Mouse (Mus musculus) midbrain, postnatal 0 days (tissue): ENCODE measurements around the gene Tspan2. TPM values are rescaled to one million over a fixed set of nuclear protein-coding genes. Genes with fewer than 3 reads are reported as not detected.

Experiments
- ATAC-seq: fragments of 200-750 bp; cut with Nextera tagmentation; 2 replicates; pipeline ENCODE4 v1.8.0; 2017; ENCODE audit warnings: moderate number of reproducible peaks, mild to moderate bottlenecking, moderate TSS enrichment, moderate library complexity; ENCODE audit not compliant: low FRiP score
- DNase-seq: peaks from one replicate; pipeline ENCODE4 v3.0.0-alpha.2; 2015; ENCODE audit warnings: low spot score
- H3K27ac ChIP-seq: fragments of 300-500 bp; sonication (generic); 2 replicates; pipeline ENCODE4 v1.5.1; 2014; ENCODE audit warnings: low read depth, mild to moderate bottlenecking, low read length, mixed read lengths
- H3K27me3 ChIP-seq: fragments of 300-500 bp; sonication (generic); 2 replicates; pipeline ENCODE4 v1.6.1; 2014; ENCODE audit warnings: low read length, control low read depth, mixed read lengths; ENCODE audit not compliant: insufficient read depth
- H3K36me3 ChIP-seq: fragments of 300-500 bp; sonication (generic); 2 replicates; pipeline ENCODE4 v1.6.1; 2014; ENCODE audit warnings: low read length, control low read depth, mixed read lengths; ENCODE audit not compliant: insufficient read depth
- H3K4me1 ChIP-seq: fragments of 300-500 bp; sonication (generic); 2 replicates; pipeline ENCODE4 v1.6.1; 2014; ENCODE audit warnings: mild to moderate bottlenecking, control low read depth, antibody characterized with exemption, low read length, mixed read lengths; ENCODE audit not compliant: insufficient read depth
- H3K4me2 ChIP-seq: fragments of 300-500 bp; sonication (generic); 2 replicates; pipeline ENCODE4 v1.6.1; 2014; ENCODE audit warnings: low read depth, mild to moderate bottlenecking, low read length, mixed read lengths; ENCODE audit not compliant: poor library complexity, severe bottlenecking
- H3K4me3 ChIP-seq: fragments of 300-500 bp; sonication (generic); 2 replicates; pipeline ENCODE4 v1.5.1; 2014; ENCODE audit warnings: low read depth, mild to moderate bottlenecking, low read length, moderate library complexity
- H3K9ac ChIP-seq: fragments of 300-500 bp; sonication (generic); replicated peaks from 2 replicates; pipeline ENCODE4 v1.6.1; 2014; ENCODE audit warnings: mild to moderate bottlenecking, low read length, moderate library complexity, mixed read lengths; ENCODE audit not compliant: poor library complexity, severe bottlenecking
- H3K9me3 ChIP-seq: fragments of 300-500 bp; sonication (generic); 2 replicates; pipeline ENCODE4 v1.6.1; 2016; ENCODE audit warnings: low read length, control low read depth
- CTCF ChIP-seq: IDR thresholded peaks from 2 replicates; pipeline ENCODE4 v1.5.1; 2016; ENCODE audit warnings: antibody characterized with exemption, mild to moderate bottlenecking
- WGBS: fragments of 180-500 bp; shearing (Covaris S2); extraction: QIAGEN DNeasy Blood & Tissue Kit; methylation state at CpG from one replicate; pipeline ENCODE4 v1.1.7; 2014; 5-methylcytosine and 5-hydroxymethylcytosine counted together
- polyA plus RNA-seq: library from polyadenylated mRNA; unstranded; fragments of >200 nt; fragmentation: Nextera tagmentation; extraction: Ambion mirVana; gene quantifications from 2 replicates; pipeline ENCODE4 v1.2.1, GENCODE M21; 2015
- total RNA-seq: library from RNA; depleted of rRNA; stranded (reverse); fragments of >200 nt; gene quantifications from 2 replicates; pipeline ENCODE4 v1.2.3, GENCODE M21; 2014

Gene Tspan2
- total and polyA plus RNA-seq, 2 experiments from 2014 or later: 13.4 to 25.9 TPM

DNA sequence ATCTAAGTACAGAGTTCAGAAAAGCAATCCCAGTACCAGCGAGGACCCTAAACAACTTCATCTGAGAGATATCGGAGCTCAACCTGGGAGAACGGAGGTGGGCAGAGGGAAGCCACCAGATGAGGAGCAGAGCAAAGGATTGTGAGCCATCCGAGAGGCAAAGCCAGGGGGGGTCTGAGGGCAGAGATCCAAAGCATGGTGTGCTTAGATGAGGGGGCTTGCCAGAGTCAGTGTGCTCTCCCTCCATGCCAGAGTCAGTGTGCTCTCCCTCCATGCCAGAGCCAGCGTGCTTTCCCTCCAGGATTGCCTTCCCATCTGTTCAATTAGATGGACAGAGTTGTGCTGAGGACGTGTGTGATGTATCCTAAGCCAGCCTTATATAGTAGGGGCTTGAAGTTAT lies 2.8 kb downstream of the Tspan2 start:
- peak; percentile 6 for DNase-seq
- no peaks in the 10 kb centered on the region for H3K36me3 ChIP-seq
- TF ChIP-seq CTCF: no peak
- no peak overlapping the region for H3K4me3 ChIP-seq
- no peak for ATAC-seq
- H3K9ac ChIP-seq: no peak overlapping the region
- H3K4me1 ChIP-seq: peaks cover 6% of the 10 kb centered on the region
- no peak overlapping the region for H3K4me2 ChIP-seq
- 74% methylated on average over 6 of the region's 6 CpGs for WGBS
- H3K9me3 ChIP-seq: no peaks in the 10 kb centered on the region
- H3K27ac ChIP-seq: no peak overlapping the region
- no peaks in the 10 kb centered on the region for H3K27me3 ChIP-seq

- no peak for TF ChIP-seq CTCF
- no peak overlapping the region for H3K4me3 ChIP-seq
- no peak overlapping the region for H3K27ac ChIP-seq
- H3K4me1 ChIP-seq: peaks cover 6% of the 10 kb centered on the region
- DNase-seq (peak; percentile 14), ATAC-seq (no peak)
- no peaks in the 10 kb centered on the region for H3K36me3 ChIP-seq
- no peaks in the 10 kb centered on the region for H3K27me3 ChIP-seq
- H3K9ac ChIP-seq: no peak overlapping the region
- H3K4me2 ChIP-seq: no peak overlapping the region
- WGBS: 76% methylated on average over 10 of the region's 10 CpGs
- H3K9me3 ChIP-seq: no peaks in the 10 kb centered on the region
Measured at GRCm38 (mm10) chr3:102738161-102738901, 4.0 kb downstream of the Tspan2 start.

DNA sequence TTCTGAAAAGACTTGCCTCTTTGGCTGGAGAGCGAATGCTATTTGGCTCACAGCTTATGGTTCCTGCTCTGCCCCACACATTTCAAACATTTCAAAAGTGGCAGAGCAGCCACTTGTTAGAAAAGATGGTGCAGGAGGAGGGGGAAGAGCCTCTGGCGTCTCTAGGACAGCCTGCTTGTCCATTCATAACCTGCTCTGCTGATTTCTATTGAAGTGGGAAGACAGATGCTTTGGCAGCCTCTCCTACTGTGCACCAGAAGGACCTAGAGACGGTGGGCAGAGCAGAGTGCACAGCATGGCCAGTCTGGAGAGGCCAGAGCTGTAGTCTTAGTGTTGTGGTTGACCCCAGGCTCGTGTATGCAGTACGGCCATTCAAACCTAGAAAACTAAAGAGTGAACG lies 4.6 kb downstream of the Tspan2 start:
- Histone ChIP-seq H3K4me3 (no peak overlapping the region), H3K9me3 (no peaks in the 10 kb centered on the region), H3K4me1 (peaks cover 6% of the 10 kb centered on the region), H3K27me3 (no peaks in the 10 kb centered on the region), H3K36me3 (no peaks in the 10 kb centered on the region), H3K9ac (no peak overlapping the region), H3K4me2 (no peak overlapping the region), H3K27ac (no peak overlapping the region)
- TF ChIP-seq CTCF: no peak
- ATAC-seq (no peak), DNase-seq (no peak)
- 77% methylated on average over 6 of the region's 6 CpGs for WGBS

DNA sequence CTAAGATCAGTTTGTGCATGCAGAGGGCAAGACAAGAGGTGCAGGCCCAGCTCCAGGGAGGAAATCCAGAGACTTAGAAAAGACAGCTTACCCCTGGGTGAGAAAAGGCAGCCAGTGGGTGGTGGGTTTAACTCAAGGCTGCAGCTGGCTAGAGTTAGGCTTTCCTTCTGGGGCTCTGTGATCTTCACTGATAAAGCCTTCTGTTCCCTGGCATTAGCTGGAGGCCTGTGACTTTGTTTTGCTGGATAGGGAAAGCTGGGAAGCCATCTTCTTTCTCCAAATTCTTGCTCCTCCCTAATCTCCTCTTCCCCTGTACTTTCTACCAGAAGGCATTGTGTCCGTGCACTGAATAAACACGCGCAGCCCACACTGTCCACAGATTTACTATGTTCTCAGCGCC lies 8.4 kb downstream of the Tspan2 start:
- TF ChIP-seq CTCF: no peak
- no peaks in the 10 kb centered on the region for H3K36me3 ChIP-seq
- WGBS: 41% methylated on average over 4 of the region's 4 CpGs
- DNase-seq (no peak), ATAC-seq (no peak)
- H3K9ac ChIP-seq: no peak overlapping the region
- no peak overlapping the region for H3K4me3 ChIP-seq
- H3K27me3 ChIP-seq: no peaks in the 10 kb centered on the region
- no peak overlapping the region for H3K4me2 ChIP-seq
- H3K27ac ChIP-seq: no peak overlapping the region
- H3K4me1 ChIP-seq: no peaks in the 10 kb centered on the region
- no peaks in the 10 kb centered on the region for H3K9me3 ChIP-seq

DNA sequence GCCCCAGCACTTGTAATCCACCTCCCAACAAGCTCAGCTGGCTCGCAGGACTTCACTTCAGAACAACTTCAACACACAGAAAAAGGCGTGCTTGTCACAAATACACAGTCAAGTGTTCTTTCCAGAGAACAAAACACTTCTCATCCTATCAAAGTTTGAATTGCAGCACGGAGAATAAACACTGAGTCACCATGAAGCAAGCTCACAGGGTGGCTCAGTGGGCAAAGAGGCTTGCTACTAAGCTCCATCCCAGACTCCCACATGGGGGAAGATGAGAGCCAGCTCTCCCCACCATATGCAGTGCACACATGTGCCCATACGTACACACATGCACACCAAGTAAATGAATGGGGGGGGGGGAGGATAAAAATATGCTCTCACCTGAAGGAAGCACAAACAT lies 8.9 kb downstream of the Tspan2 start:
- Histone ChIP-seq H3K36me3 (no peaks in the 10 kb centered on the region), H3K9me3 (no peaks in the 10 kb centered on the region), H3K27ac (no peak overlapping the region), H3K4me1 (no peaks in the 10 kb centered on the region), H3K27me3 (no peaks in the 10 kb centered on the region), H3K4me2 (no peak overlapping the region), H3K4me3 (no peak overlapping the region), H3K9ac (no peak overlapping the region)
- DNase-seq (no peak), ATAC-seq (no peak)
- TF ChIP-seq CTCF: no peak
- WGBS: 17% methylated on average over 4 of the region's 4 CpGs

- no peak overlapping the region for H3K4me3 ChIP-seq
- no peak for TF ChIP-seq CTCF
- H3K9ac ChIP-seq: no peak overlapping the region
- 70% methylated on average over 9 of the region's 9 CpGs for WGBS
- H3K4me2 ChIP-seq: no peak overlapping the region
- no peaks in the 10 kb centered on the region for H3K4me1 ChIP-seq
- H3K36me3 ChIP-seq: no peaks in the 10 kb centered on the region
- no peaks in the 10 kb centered on the region for H3K27me3 ChIP-seq
- H3K9me3 ChIP-seq: no peaks in the 10 kb centered on the region
- DNase-seq: no peak
- ATAC-seq: no peak
- H3K27ac ChIP-seq: no peak overlapping the region
Measured at GRCm38 (mm10) chr3:102743781-102744471, 9.6 kb downstream of the Tspan2 start.
